Mouse (Mus musculus): ENCODE results near the gene Poc1a. TPM values are rescaled to one million over a fixed set of nuclear protein-coding genes. Genes with fewer than 3 reads are reported as not detected.

Poc1a gene
- total and polyA plus RNA-seq, 3 experiments: 24.5 to 46.7 (median 31.9) TPM

- dilution Hi-C loops (cut with MboI; ENCODE audit: extremely low pct_ligation_motif_present, extremely low pct_unique_long_range_greater_than_20kb, low sequenced_read_pairs) (no loop called here), in situ Hi-C loops (cut with MboI; ENCODE audit: low pct_ligation_motif_present, low pct_unique_long_range_greater_than_20kb, low sequenced_read_pairs) (no loop called here)
- no peaks in the 10 kb centered on the region for H3K79me2 ChIP-seq (replicated peaks; ENCODE audit: control insufficient read depth, extremely low read depth, insufficient read depth, poor library complexity, severe bottlenecking)
- H3K27ac ChIP-seq (ENCODE audit: insufficient read depth, low read depth): no peak overlapping the region
- no peak for DNase-seq (ENCODE audit: extremely low read depth)
- no peaks in the 10 kb centered on the region for H3K9me3 ChIP-seq (replicated peaks; ENCODE audit: low read length)
- H3K36me3 ChIP-seq (replicated peaks in 1 of 2; ENCODE audit: control insufficient read depth in 1 of 2, insufficient read depth in 1 of 2, low read length in 1 of 2): peaks cover 0 to 17% of the 10 kb centered on the region in 2 experiments
- H3K27me3 ChIP-seq (replicated peaks): no peaks in the 10 kb centered on the region
- H3K4me1 ChIP-seq (ENCODE audit: control insufficient read depth in 1 of 2, insufficient read depth in 2 of 2): peaks cover 0 to 5% of the 10 kb centered on the region in 2 experiments; a peak in 1 of 4 replicates
- H3K4me2 ChIP-seq (ENCODE audit: insufficient read depth, low read depth, poor library complexity, severe bottlenecking): no peak overlapping the region
- H3K4me3 ChIP-seq (replicated peaks in 1 of 3; ENCODE audit: low read depth in 2 of 3, low read length in 2 of 3, poor library complexity in 1 of 3): no peak overlapping the region
- TF ChIP-seq JUND (conservative IDR thresholded peaks at IDR 0.05; ENCODE audit: low read depth, low read length) (no peak), BHLHE40 (IDR thresholded peaks at IDR 0.05; ENCODE audit: low read depth, low read length) (no peak)
- H3K9ac ChIP-seq (ENCODE audit: insufficient read depth, low read depth): no peak overlapping the region
Observed at GRCm38 (mm10) chr9:106354810-106355209, 73.9 kb downstream of the Poc1a start.

- dilution Hi-C loops (cut with MboI; ENCODE audit: extremely low pct_ligation_motif_present, extremely low pct_unique_long_range_greater_than_20kb, low sequenced_read_pairs): no loop called here
- H3K4me1 ChIP-seq (ENCODE audit: control insufficient read depth in 1 of 2, insufficient read depth in 2 of 2): peaks cover 0 to 5% of the 10 kb centered on the region in 2 experiments; a peak in 1 of 4 replicates
Observed at GRCm38 (mm10) chr9:106355217-106355974, 74.5 kb downstream of the Poc1a start.

GRCm38 (mm10) chr9:106355975-106356286 lies 75.1 kb downstream of the Poc1a start:
- Histone ChIP-seq H3K4me2 (ENCODE audit: insufficient read depth, low read depth, poor library complexity, severe bottlenecking) (no peak overlapping the region), H3K9ac (ENCODE audit: insufficient read depth, low read depth) (no peak overlapping the region), H3K4me1 (ENCODE audit: control insufficient read depth in 1 of 2, insufficient read depth in 2 of 2) (peaks cover 0 to 4% of the 10 kb centered on the region in 2 experiments; a peak in 1 of 4 replicates), H3K9me3 (replicated peaks; ENCODE audit: low read length) (no peaks in the 10 kb centered on the region), H3K79me2 (replicated peaks; ENCODE audit: control insufficient read depth, extremely low read depth, insufficient read depth, poor library complexity, severe bottlenecking) (no peaks in the 10 kb centered on the region), H3K36me3 (replicated peaks in 1 of 2; ENCODE audit: control insufficient read depth in 1 of 2, insufficient read depth in 1 of 2, low read length in 1 of 2) (peaks cover 0 to 12% of the 10 kb centered on the region in 2 experiments), H3K4me3 (replicated peaks in 1 of 3; ENCODE audit: low read depth in 2 of 3, low read length in 2 of 3, poor library complexity in 1 of 3) (no peak overlapping the region), H3K27ac (ENCODE audit: insufficient read depth, low read depth) (no peak overlapping the region), H3K27me3 (replicated peaks) (no peaks in the 10 kb centered on the region)
- TF ChIP-seq E2F4 (IDR thresholded peaks at IDR 0.05; ENCODE audit: insufficient replicate concordance, low read depth, low read length) (no peak), EP300 (IDR thresholded peaks at IDR 0.05; ENCODE audit: low read length) (no peak), JUN (IDR thresholded peaks at IDR 0.05; ENCODE audit: insufficient read depth, low read depth, low read length) (no peak), NELFE (IDR thresholded peaks at IDR 0.05; ENCODE audit: low read depth, low read length) (no peak), MAX (IDR thresholded peaks at IDR 0.05; ENCODE audit: low read length) (no peak), CHD2 (IDR thresholded peaks at IDR 0.05; ENCODE audit: low read length) (no peak), RAD21 (IDR thresholded peaks at IDR 0.05; ENCODE audit: low read depth, low read length) (no peak), ZNF384 (IDR thresholded peaks at IDR 0.05; ENCODE audit: low read depth, low read length) (no peak)
- dilution Hi-C loops (cut with MboI; ENCODE audit: extremely low pct_ligation_motif_present, extremely low pct_unique_long_range_greater_than_20kb, low sequenced_read_pairs): no loop called here
- no peak for DNase-seq (ENCODE audit: extremely low read depth)
- in situ Hi-C loops (cut with MboI; ENCODE audit: low pct_ligation_motif_present, low pct_unique_long_range_greater_than_20kb, low sequenced_read_pairs): no loop called here

More at GRCm38 (mm10) chr9:106355217-106355974, 74.5 kb downstream of the Poc1a start:
- DNase-seq (ENCODE audit: extremely low read depth): no peak
- TF ChIP-seq ZMIZ1 (IDR thresholded peaks at IDR 0.05; ENCODE audit: low read depth, low read length): no peak
- TF ChIP-seq MAX (IDR thresholded peaks at IDR 0.05; ENCODE audit: low read length): no peak
- TF ChIP-seq ZKSCAN1 (IDR thresholded peaks at IDR 0.05; ENCODE audit: borderline replicate concordance, low read depth, low read length): no peak
- no peak for TF ChIP-seq HCFC1 (IDR thresholded peaks at IDR 0.05; ENCODE audit: low read depth, low read length)
- TF ChIP-seq RCOR1 (conservative IDR thresholded peaks at IDR 0.05; ENCODE audit: low read depth, low read length): no peak
- TF ChIP-seq GABPA (IDR thresholded peaks at IDR 0.05; ENCODE audit: insufficient replicate concordance, low read depth, low read length): no peak
- TF ChIP-seq POLR2A (IDR thresholded peaks at IDR 0.05; ENCODE audit: low read depth, low read length): no peak
- no peak for TF ChIP-seq SMC3 (IDR thresholded peaks at IDR 0.05; ENCODE audit: low read depth, low read length)
- no peak for TF ChIP-seq TBP (conservative IDR thresholded peaks at IDR 0.05; ENCODE audit: low read depth, low read length)
- TF ChIP-seq NELFE (IDR thresholded peaks at IDR 0.05; ENCODE audit: low read depth, low read length): no peak
- no peak for TF ChIP-seq MXI1 (IDR thresholded peaks at IDR 0.05; ENCODE audit: low read depth, low read length)
- TF ChIP-seq SIN3A (IDR thresholded peaks at IDR 0.05; ENCODE audit: low read length): no peak
- TF ChIP-seq USF2 (conservative IDR thresholded peaks at IDR 0.05; ENCODE audit: low read depth, low read length): no peak
- no peak for TF ChIP-seq MYC (IDR thresholded peaks at IDR 0.05; ENCODE audit: low read depth, low read length)
- no peak for TF ChIP-seq IRF4 (IDR thresholded peaks at IDR 0.05; ENCODE audit: low read depth, low read length)
- no peak for TF ChIP-seq ZNF384 (IDR thresholded peaks at IDR 0.05; ENCODE audit: low read depth, low read length)
- no peak for TF ChIP-seq CTCF (conservative IDR thresholded peaks at IDR 0.05 in 1 of 2, IDR thresholded peaks at IDR 0.05 in 1 of 2; ENCODE audit: low read depth in 2 of 2, low read length in 2 of 2)
- TF ChIP-seq MAFK (IDR thresholded peaks at IDR 0.05; ENCODE audit: insufficient replicate concordance, low read length): no peak
- TF ChIP-seq ETS1 (conservative IDR thresholded peaks at IDR 0.05; ENCODE audit: low read depth, low read length): no peak
- TF ChIP-seq MEF2A (IDR thresholded peaks at IDR 0.05; ENCODE audit: borderline replicate concordance, low read depth, low read length): no peak
- Histone ChIP-seq H3K79me2 (replicated peaks; ENCODE audit: control insufficient read depth, extremely low read depth, insufficient read depth, poor library complexity, severe bottlenecking) (no peaks in the 10 kb centered on the region), H3K4me2 (ENCODE audit: insufficient read depth, low read depth, poor library complexity, severe bottlenecking) (no peak overlapping the region), H3K9me3 (replicated peaks; ENCODE audit: low read length) (no peaks in the 10 kb centered on the region), H3K27ac (ENCODE audit: insufficient read depth, low read depth) (no peak overlapping the region), H3K27me3 (replicated peaks) (no peaks in the 10 kb centered on the region), H3K36me3 (replicated peaks in 1 of 2; ENCODE audit: control insufficient read depth in 1 of 2, insufficient read depth in 1 of 2, low read length in 1 of 2) (peaks cover 0 to 17% of the 10 kb centered on the region in 2 experiments), H3K4me3 (replicated peaks in 1 of 3; ENCODE audit: low read depth in 2 of 3, low read length in 2 of 3, poor library complexity in 1 of 3) (no peak overlapping the region), H3K9ac (ENCODE audit: insufficient read depth, low read depth) (no peak overlapping the region)
- in situ Hi-C loops (cut with MboI; ENCODE audit: low pct_ligation_motif_present, low pct_unique_long_range_greater_than_20kb, low sequenced_read_pairs): no loop called here
